Mouse (Mus musculus): Measurements from ENCODE around the gene Klk1b8. TPM values are rescaled to one million over a fixed set of nuclear protein-coding genes. Genes with fewer than 3 reads are reported as not detected.
A peak's percentile ranks its signal among the peaks of the same experiment; 100 is the strongest.
"Not testable (repeated sequence)": the region's sequence is repeated elsewhere in the genome, so short reads cannot be mapped to it uniquely, and the experiment has no call there.

Gene Klk1b8
- total RNA-seq (2021), result not detected

DNA sequence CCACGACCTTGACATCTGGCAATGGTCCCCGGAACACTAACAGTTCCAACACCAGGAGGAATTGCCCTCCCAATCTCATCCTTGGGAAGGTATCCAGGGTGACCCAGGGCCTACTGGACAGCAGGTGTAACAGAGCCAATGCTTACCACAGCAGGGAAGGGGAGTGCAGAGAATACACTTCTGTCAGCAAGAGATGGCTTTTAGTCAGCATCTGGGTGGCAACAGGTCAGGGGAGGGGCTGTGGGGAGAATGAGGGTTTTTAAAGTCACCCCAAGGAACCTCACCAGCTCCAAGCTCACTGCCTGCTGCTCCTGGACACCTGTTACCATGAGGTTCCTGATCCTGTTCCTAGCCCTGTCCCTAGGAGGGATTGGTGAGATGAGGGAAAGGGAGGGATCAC lies at the start of gene Klk1b8:
Gene Klk1b8, plus strand, starts transcription at position 301 of the 400 bp plus-strand sequence.
- intact Hi-C loops (cut with DNase I), result no loop called here
- no peak for DNase-seq (ENCODE audit: low spot score in 2 of 2)

DNA sequence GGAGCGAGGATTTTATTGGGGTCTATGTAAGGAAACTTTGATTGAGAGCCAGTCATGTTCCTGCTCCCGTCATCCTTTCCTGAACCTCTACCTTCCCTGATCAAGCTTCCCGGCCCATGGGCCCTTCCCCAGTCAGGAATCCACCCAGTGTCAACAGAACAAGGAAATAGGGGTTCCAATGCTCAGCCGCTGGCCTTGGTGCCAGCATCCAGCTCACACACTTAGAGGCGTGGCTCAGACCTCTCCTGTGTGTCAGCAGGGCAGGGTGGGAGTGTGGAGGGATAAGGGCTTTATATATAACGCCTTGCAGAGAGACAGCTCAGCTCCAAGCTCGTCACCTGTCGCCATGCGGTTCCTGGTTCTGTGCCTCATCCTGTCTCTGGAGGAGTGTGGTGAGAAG lies 35.6 kb upstream of the Klk1b8 start:
- no peak for DNase-seq (ENCODE audit: low spot score in 2 of 2)
- intact Hi-C loops (cut with DNase I), result no loop called here

DNA sequence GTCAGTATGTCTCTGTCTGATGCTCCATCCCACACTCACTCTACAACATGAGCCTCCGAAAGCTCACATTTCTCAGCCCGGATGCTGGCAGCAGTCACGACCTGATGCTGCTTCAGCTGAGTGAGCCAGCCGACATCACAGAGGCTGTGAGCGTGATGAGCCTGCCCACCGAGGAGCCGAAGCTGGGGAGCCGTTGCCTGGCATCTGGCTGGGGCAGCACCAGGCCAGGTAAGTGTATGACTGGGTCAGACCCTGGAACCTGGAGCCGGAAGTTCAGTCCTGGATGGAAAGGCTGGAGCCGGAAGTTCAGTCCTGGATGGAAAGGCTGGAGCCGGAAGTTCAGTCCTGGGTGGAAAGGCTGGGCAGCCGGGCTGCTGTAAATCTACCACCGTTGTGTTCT lies 32.0 kb upstream of the Klk1b8 start:
- DNase-seq (ENCODE audit: low spot score in 2 of 2), result no peak
- intact Hi-C loops (cut with DNase I), result no loop called here

DNA sequence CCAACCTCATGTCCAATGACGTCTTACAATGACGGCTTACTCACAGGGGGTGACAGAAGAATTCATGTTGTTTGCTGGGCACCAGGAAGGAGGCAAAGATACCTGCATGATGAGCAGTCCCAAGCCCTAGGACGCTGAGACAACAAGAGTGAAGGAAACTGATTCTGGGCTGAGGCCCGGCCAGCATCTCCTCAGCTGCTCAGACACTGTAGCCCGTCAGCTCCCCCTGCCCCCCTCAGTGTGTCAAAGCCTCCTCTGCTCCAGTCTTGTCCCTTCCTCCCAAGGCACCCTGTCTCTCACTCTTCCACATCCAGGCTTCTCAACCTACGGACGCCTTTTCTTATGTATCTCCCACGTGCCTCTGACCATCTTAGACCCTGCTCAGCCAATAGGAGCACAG lies 31.6 kb upstream of the Klk1b8 start:
- DNase-seq (ENCODE audit: low spot score in 2 of 2), result no peak
- intact Hi-C loops (cut with DNase I), result no loop called here

DNA sequence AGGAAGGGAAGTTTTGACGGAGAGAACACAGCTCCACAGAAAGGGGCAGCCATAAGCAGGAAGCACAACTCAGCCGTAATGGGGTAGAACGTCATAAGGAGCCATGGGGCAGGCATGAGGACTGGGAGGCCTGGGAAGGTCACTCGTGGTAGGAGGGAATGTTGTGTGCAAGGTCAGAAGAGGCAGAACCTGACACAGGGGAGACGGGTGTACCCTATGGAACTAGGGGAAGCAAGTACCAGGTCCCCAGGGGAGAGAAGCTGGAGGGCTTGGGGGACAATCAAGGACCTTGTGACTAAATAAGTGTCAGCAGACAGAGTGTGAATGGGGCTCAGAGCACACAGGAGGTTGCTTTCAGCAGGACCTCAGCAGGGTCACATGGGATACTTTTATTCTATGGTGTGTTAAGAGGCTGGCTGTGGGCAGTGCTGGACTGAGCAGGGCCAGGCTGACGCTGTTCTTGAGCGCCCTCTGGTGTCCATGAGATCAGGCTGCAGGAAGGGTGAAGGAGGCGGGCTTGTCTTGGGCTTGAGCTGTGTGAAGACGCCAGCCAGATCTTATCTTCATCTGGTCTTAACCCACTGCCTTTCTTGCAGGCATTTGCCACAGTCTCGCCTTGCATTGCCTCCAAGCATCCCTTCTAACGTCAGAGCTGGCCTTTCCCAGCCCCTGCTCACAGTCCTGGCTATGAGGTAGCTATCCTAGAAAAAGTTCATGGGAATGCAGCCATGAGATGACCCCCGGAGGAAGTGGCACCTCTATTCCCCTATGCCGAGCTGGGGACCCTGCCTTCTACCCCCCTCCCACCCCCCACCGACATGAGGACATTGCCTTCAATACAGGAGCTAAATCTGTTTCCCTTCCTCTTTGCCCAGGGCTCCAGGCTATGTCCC lies 30.7 kb upstream of the Klk1b8 start:
- intact Hi-C loops (cut with DNase I), result no loop called here
- peak; percentile 55 to 59 for DNase-seq (ENCODE audit: low spot score in 2 of 2)

DNA sequence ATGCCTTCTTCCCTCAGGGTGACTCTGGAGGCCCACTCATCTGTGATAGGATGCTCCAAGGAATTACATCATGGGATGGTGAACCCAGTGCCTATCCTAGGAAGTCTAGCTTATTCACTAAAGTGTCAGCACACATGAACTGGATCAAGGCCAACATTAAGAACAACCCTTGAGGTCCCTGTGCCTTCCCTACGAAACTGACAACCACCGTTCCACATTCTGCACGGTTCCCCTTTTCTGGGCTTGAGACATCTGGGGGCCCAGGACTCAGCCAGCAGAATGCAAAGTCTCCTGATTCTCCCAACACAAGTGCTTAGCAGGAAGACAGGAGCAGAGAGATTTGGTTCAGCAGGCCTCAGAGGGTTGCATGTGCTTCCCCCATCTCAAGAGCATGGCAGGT lies 29.9 kb upstream of the Klk1b8 start:
- DNase-seq (ENCODE audit: low spot score in 2 of 2), result no peak
- intact Hi-C loops (cut with DNase I), result no loop called here

DNA sequence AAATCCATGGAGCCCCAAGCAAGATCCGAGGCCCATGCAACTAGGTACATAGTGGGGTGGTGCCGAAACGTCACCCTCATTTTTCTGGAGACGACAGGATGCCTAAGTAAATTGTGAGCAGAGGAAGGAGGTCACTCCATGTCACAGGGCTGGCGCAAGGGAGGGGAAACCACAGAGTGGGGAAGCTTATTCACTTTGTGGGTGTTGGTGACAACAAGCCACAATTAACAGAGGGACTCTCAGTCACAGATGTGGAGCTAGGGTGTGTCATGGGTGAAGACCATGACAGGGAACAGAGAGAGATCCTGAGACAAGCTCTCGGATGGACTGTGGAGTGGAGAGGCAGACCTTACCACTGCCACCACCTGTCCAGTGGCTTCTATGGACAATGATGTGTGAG lies 29.4 kb upstream of the Klk1b8 start:
- intact Hi-C loops (cut with DNase I), result no loop called here
- DNase-seq (ENCODE audit: low spot score in 2 of 2), result no peak

DNA sequence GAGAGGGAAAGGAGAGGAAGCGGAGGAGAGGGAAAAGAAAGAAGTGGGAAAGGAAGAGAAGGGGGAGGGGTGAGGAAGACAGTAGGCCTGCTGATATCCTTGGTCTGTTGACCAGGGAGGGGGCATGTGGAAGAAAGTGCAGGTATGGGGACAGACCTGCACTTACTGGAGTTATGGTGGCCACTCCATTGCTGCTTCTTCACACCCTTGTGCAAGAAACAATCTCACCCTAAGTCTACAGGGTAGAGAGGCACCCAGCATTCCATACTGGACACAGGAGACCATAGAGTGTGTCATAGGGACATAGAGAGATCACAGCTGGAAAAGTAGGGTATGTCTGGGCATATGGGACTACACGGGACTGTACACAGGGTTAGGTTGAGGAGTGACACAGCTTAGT lies 28.5 kb upstream of the Klk1b8 start:
- DNase-seq (ENCODE audit: low spot score in 2 of 2), result no peak
- intact Hi-C loops (cut with DNase I), result no loop called here

DNA sequence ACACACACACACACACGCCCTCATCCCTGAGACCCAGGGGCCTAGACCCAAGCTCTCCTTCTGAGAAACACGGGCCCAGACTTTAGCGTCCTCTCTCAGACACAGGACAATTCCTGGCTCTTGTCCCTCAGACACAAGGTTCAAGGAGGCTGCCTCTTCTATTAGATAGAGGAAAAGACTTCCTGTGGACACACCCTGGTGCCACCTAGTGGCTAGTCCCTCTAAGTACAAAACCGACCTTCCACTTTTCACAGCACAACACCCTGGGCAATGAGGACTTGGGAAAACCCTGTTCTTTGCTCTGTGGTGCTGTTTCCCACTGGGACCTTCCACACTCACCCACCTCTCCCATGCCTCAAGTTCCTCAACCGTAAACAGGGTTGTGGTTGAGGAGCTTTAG lies 24.5 kb upstream of the Klk1b8 start:
- DNase-seq (ENCODE audit: low spot score in 2 of 2), result no peak
- intact Hi-C loops (cut with DNase I), result no loop called here

DNA sequence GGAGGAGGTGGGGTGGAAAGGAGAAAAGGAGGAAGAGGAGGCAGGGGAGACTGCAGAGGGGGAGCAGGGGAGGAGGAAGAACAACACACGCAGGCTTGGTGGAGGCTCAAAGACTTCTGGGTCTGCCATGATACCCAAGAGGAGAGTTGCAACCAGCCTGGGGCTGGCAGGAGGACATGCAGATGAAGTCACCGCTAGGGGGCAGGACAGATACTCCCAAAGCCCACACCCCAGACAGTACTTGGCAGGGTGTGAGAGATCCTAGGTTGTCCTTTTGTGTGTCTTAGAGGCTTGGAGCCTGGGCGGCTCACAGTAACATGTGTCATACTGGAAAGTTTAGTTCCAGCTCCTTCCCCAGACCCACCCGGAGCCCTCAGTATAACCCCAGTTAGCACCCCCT lies 21.9 kb upstream of the Klk1b8 start:
- no peak for DNase-seq (ENCODE audit: low spot score in 2 of 2)
- intact Hi-C loops (cut with DNase I), result no loop called here

DNA sequence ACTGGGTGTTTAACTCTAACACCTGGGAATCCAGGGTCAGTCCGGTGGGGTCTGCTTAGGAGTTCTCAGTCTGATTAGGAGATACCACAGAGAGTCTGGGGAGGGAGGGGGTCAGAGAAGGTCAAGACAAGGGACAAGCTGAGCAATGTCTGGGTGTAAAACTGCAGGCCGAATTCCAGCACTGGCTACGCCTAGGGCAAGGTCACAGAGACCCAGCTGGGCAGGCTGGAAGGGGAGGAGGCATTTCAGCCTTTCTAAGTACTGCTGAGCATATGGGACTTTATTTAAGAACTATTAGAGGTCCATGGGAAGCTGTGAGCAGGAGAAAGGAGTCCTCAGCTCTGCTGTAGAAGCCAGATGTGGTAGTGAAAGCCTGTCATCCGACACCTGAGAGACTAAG lies 18.1 kb upstream of the Klk1b8 start:
- DNase-seq (ENCODE audit: low spot score in 2 of 2), result no peak
- intact Hi-C loops (cut with DNase I), result no loop called here

DNA sequence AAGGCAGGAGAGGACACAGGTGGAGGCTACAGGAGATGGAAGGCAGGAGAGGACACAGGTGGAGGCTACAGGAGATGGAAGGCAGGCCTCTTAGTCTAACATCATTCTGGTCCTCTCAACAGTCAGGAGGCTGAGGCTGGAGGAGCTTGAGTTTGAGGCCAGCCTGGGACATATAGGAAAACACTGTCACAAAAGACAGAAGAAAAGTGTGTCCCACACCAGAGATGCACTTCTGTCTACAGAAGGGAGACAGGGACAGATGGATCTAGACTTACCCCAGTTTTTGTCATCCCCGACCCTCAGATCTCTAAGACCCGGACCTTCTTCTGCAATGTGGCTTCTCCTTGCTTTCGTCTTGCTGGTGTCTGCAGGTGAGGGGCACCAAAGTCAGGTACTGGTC lies 17.0 kb upstream of the Klk1b8 start, which contains the start of gene Klk15:
Gene Klk15, plus strand, starts transcription at position 301 of the 400 bp plus-strand sequence.
- DNase-seq (ENCODE audit: low spot score in 2 of 2), result no peak
- intact Hi-C loops (cut with DNase I), result no loop called here

DNA sequence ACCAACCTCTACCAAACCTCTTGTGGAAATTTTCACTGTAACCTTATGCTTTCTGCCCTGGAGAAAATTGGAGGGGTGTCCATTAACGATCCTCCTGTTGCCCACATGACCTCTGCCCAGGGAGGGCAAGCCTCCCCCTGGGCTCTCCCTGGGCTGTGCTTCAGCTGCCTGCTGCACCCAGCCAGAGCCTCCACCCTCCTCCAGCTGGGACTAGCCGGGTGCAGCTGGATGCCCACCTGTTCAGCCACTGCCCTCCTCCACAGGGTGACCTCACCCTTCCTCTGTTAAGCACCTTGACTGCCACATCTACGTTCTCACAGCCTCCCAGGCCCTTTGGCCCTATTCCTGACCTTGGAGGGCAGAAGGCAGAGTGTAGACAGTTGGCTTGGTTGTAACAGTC lies 15.7 kb upstream of the Klk1b8 start:
- intact Hi-C loops (cut with DNase I), result no loop called here
- DNase-seq (ENCODE audit: low spot score in 2 of 2), result no peak

DNA sequence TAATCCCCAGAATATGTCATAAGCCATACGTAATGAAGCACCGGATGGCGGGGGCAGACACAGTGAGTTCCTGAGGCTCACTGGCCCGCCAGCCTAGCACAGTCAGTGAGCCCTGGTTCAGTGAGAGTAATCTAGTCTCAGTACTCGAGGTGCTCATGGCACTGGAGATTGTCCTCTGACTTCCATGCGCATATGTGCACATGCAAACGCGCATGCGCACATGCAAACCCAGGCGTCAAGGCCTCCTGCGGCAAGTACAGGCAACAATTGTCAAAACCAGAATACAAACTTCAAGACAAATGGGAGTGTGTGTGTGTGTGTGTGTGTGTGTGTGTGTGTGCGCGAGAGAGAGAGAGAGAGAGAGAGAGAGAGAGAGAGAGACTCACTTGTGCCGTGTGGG lies 13.9 kb upstream of the Klk1b8 start:
- intact Hi-C loops (cut with DNase I), result no loop called here
- no peak for DNase-seq (ENCODE audit: low spot score in 2 of 2)

DNA sequence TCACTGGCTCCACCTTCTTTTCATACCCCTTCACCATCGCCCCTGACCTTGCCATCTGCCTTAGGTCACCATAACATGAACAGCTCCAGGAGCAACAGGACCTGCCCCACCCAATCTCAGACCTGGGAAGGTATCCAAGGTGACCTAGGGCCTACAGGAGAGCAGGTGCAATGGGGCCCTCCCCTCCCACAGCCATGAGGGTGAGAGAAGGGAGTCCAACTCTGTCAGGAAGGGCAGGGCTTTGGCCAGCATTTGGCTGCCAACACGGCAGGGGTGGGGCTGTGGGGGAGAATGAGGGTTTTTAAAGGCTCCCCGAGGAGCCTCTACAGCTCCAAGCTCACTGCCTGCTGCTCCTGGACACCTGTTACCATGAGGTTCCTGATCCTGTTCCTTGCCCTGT lies 8.2 kb upstream of the Klk1b8 start:
- intact Hi-C loops (cut with DNase I); DNase-seq (ENCODE audit: low spot score in 2 of 2): not testable (repeated sequence)

DNA sequence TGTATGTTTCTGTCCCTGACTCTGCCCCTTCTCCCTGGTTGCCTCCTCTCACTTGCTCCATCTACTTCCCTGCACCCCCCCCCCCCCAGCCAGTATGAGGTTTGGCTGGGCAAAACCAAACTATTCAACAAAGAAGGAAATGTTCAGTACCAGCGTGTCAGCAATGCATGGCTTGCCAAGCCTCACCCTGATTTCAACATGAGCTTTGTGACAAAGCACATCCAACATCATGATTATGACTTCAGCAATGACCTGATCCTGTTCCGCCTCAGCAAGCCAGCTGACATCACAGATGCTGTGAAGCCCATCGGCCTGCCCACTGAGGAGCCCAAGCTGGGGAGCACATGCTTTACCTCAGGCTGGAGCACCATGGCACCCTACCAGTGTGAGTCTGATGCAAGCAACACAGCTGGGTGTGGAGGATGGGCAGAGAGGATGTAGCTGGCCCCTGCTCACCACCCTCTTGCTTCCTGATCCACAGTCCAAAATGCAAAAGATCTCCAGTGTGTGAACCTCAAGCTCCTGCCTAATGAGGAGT lies 5.7 kb upstream of the Klk1b8 start:
- intact Hi-C loops (cut with DNase I), result no loop called here

DNA sequence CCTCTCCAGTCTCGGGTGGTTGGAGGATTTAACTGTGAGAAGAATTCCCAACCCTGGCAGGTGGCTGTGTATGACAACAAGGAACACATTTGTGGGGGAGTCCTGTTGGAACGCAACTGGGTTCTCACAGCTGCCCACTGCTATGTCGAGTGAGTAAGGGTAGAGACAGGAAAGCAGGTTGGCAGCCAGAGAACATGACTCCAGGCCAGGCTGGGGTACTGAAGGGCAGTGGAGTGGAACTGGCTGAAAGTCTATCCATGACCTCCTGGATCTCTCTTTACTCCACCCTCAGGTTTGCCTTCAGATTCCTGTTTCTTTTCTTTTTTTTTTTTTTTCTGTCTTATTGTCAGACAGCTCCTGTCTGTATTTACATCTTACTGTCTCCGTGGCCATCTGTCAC lies 2.2 kb downstream of the Klk1b8 start:
- intact Hi-C loops (cut with DNase I), result no loop called here
- peak; percentile 23 to 24 for DNase-seq (ENCODE audit: low spot score in 2 of 2)

More for the DNA sequence above, 5.7 kb upstream of the Klk1b8 start:
- no peak for DNase-seq (ENCODE audit: low spot score in 2 of 2)

DNA sequence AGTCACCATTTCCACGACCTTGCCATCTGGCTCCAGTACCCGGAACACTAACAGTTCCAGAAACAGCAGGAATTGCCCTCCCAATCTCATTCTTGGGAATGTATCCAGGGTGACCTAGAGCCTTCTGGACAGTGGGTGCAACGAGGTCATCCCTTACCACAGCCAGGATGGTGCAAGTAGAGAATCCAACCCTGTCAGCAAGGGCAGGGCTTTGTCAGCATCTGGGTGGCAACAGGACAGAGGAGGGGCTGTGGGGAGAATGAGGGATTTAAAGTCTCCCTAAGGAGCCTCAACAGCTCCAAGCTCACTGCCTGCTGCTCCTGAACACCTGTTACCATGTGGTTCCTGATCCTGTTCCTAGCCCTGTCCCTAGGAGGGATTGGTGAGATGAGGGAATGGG lies 16.0 kb downstream of the Klk1b8 start, which contains the start of gene Klk1b1:
Gene Klk1b1, plus strand, starts transcription at position 301 of the 400 bp plus-strand sequence.
- no peak for DNase-seq (ENCODE audit: low spot score in 2 of 2)
- intact Hi-C loops (cut with DNase I), result no loop called here

DNA sequence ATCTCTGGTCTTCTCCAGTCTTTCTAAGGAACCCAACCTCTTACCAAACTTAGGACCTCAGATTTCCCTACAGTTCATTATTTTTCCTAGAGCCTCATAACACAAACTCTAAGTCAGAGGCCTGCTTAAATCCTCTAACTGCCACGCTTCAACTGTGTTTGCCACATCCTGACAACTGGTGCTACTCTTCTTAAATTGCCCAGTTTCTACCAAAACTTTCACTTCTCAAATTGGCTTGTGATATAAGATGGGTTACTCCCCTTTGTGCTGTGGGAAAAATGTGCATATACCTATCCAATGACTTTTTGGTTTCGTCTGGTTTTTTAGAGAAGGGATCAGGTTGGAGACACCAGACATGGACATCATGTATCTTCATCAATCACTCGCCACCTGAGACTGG lies 16.6 kb downstream of the Klk1b8 start:
- intact Hi-C loops (cut with DNase I), result no loop called here
- DNase-seq (ENCODE audit: low spot score in 2 of 2), result no peak

DNA sequence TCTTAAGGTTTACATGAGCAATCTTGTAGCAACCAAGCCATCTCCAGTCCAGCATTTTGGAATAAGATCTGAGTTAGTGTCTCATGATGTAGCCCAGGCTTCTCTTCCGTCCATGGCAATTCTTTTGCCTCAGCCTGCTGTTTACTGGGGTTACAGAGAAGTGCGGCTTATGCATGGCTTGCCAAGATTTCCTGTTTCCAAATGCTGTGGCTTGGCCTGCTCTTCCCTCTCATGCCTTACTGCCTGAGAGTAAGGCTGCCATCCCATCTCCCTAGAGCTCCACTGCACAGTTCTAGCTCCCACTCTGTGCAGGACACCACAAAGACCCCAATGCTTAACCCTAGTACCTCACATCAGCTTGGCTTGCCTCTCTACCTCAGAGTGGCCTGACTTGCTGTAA lies 17.1 kb downstream of the Klk1b8 start:
- intact Hi-C loops (cut with DNase I), result no loop called here
- no peak for DNase-seq (ENCODE audit: low spot score in 2 of 2)

DNA sequence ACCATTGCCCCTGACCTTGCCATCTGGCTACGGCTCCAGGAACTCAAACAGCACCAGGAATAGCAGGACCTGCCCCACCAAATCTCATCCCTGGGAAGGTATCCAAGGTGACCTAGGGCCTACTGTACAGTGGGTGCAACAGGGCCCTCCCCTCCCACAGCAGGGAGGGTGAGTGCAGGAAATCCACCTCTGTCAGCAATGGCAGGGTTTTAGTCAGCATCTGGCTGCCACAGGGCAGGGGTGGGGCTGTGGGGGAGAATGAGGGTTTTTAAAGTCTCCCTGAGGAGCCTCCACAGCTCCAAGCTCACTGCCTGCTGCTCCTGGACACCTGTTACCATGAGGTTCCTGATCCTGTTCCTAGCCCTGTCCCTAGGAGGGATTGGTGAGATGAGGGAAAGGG lies 25.3 kb downstream of the Klk1b8 start, which contains the start of gene Klk1b9:
Gene Klk1b9, plus strand, starts transcription at position 301 of the 400 bp plus-strand sequence.
- intact Hi-C loops (cut with DNase I); DNase-seq (ENCODE audit: low spot score in 2 of 2): not testable (repeated sequence)

All from left cerebral cortex, postnatal 36 days (tissue).